Mouse (Mus musculus) bone marrow, adult 2 months (tissue): ENCODE data around the gene Ubqln4.

Experiments
- CTCF ChIP-seq: fragments of 200-500 bp; IDR thresholded peaks from 2 replicates; pipeline ENCODE4 v1.5.1; 2011; ENCODE audit warnings: low read length, control low read depth; ENCODE audit not compliant: control insufficient read depth, insufficient read depth
- POLR2A ChIP-seq: fragments of 200-500 bp; IDR thresholded peaks from 2 replicates; pipeline ENCODE4 v1.6.1; 2011; ENCODE audit warnings: low read depth, mild to moderate bottlenecking, control low read depth, low read length, borderline replicate concordance; ENCODE audit not compliant: control insufficient read depth

DNA sequence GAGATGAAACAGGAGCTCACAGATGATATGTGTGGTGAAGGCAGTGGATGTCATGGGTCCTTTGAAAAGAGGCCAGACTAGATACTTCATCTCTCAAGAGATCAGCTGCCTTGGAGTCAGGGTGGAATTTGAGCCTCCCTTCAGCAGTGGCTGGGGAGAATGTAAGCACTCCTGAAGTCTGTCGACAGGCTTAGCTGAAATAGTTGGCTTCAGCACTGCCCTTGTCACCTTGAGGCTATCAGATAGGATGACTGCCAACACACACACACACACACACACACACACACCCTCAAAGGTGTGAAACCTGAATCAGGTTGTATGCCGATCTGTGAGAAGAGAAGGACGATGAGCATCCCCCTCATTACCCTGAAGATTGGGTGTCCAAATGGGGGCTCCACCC, 37.5 kb downstream of the Ubqln4 start:
- no peak for TF ChIP-seq POLR2A
- no peak for TF ChIP-seq CTCF
